Mouse (Mus musculus) embryo, embryonic 10 days (tissue): ENCODE measurements at regions not wholly inside any gene's neighbourhood (a gene's known extent, or its start where the extent isn't known, plus 50 kb on each side); places are given as distances from the start of the nearest gene placed in this dataset.

Experiments used
- DNase-seq: peaks from one replicate; pipeline ENCODE4 v3.0.0-alpha.2; 2015; ENCODE audit warnings: low spot score

- DNase-seq: peak; percentile 85
Measured at GRCm38 (mm10) chr1:34642304-34642893, 62.9 kb downstream of the Amer3 start.

- no peak for DNase-seq
Measured at GRCm38 (mm10) chr1:34653963-34654644, 74.6 kb downstream of the Amer3 start.

- no peak for DNase-seq
Measured at GRCm38 (mm10) chr1:34657481-34657880, 78.0 kb downstream of the Amer3 start.

GRCm38 (mm10) chr1:34663875-34664547 lies 84.6 kb downstream of the Amer3 start:
- DNase-seq: no peak

- DNase-seq: no peak
Measured at GRCm38 (mm10) chr1:34664816-34665511, 85.5 kb downstream of the Amer3 start.

GRCm38 (mm10) chr1:34665512-34665854 lies 86.0 kb downstream of the Amer3 start:
- no peak for DNase-seq

- peak; percentile 28 for DNase-seq
Measured at GRCm38 (mm10) chr1:34666226-34666662, 86.8 kb downstream of the Amer3 start.

- no peak for DNase-seq
Measured at GRCm38 (mm10) chr1:34677105-34677741, 97.8 kb downstream of the Amer3 start.

GRCm38 (mm10) chr1:34677832-34678733 lies 98.6 kb downstream of the Amer3 start:
- DNase-seq: peak; percentile 51

GRCm38 (mm10) chr1:34678734-34679068 lies 99.2 kb downstream of the Amer3 start:
- peak; percentile 28 for DNase-seq

GRCm38 (mm10) chr1:34686539-34686938 lies 107.1 kb downstream of the Amer3 start:
- no peak for DNase-seq

- no peak for DNase-seq
Measured at GRCm38 (mm10) chr1:34696533-34696932, 117.1 kb downstream of the Amer3 start.

- DNase-seq: peak; percentile 84
Measured at GRCm38 (mm10) chr1:34700237-34701030, 121.0 kb downstream of the Amer3 start.

- no peak for DNase-seq
Measured at GRCm38 (mm10) chr1:34701436-34701835, 122.0 kb downstream of the Amer3 start.

- DNase-seq: no peak
Measured at GRCm38 (mm10) chr1:34709089-34709488, 129.6 kb downstream of the Amer3 start.

GRCm38 (mm10) chr1:34722674-34723073 lies 120.2 kb downstream of the Fam168b start:
- DNase-seq: no peak

GRCm38 (mm10) chr1:34732156-34732555 lies 110.7 kb downstream of the Fam168b start:
- no peak for DNase-seq

- no peak for DNase-seq
Measured at GRCm38 (mm10) chr1:34733026-34733913, 109.6 kb downstream of the Fam168b start.

- peak; percentile 83 for DNase-seq
Measured at GRCm38 (mm10) chr1:34738386-34739067, 104.3 kb downstream of the Fam168b start.
